Mouse (Mus musculus) neural tube, embryonic 13.5 days (tissue): ENCODE measurements at regions not wholly inside any gene's neighbourhood (a gene's known extent, or its start where the extent isn't known, plus 50 kb on each side); places are given as distances from the start of the nearest gene placed in this dataset.
A peak's percentile ranks its signal among the peaks of the same experiment; 100 is the strongest.

Source experiments
- ATAC-seq: fragments of 200-750 bp; cut with Nextera tagmentation; 2 replicates; pipeline ENCODE4 v1.8.0; 2017; ENCODE audit warnings: low read depth, mild to moderate bottlenecking, moderate TSS enrichment, moderate library complexity
- H3K27ac ChIP-seq: fragments of 300-500 bp; sonication (generic); replicated peaks from 2 replicates; pipeline ENCODE4 v1.5.1; 2015; ENCODE audit warnings: moderate library complexity, mild to moderate bottlenecking, inconsistent platforms
- H3K27me3 ChIP-seq: fragments of 300-500 bp; sonication (generic); 2 replicates; pipeline ENCODE4 v1.6.1; 2015; ENCODE audit warnings: mild to moderate bottlenecking, inconsistent platforms
- H3K36me3 ChIP-seq: fragments of 300-500 bp; sonication (generic); 2 replicates; pipeline ENCODE4 v1.6.1; 2015; ENCODE audit warnings: mild to moderate bottlenecking, inconsistent platforms
- H3K4me1 ChIP-seq: fragments of 300-500 bp; sonication (generic); replicated peaks from 2 replicates; pipeline ENCODE4 v1.6.1; 2015; ENCODE audit warnings: inconsistent platforms
- H3K4me2 ChIP-seq: fragments of 300-500 bp; sonication (generic); 2 replicates; pipeline ENCODE4 v1.6.1; 2015; ENCODE audit warnings: inconsistent platforms, mild to moderate bottlenecking, moderate library complexity
- H3K4me3 ChIP-seq: fragments of 300-500 bp; sonication (generic); 2 replicates; pipeline ENCODE4 v1.5.1; 2015; ENCODE audit warnings: mild to moderate bottlenecking, inconsistent platforms
- H3K9ac ChIP-seq: fragments of 300-500 bp; sonication (generic); 2 replicates; pipeline ENCODE4 v1.6.1; 2015; ENCODE audit warnings: moderate library complexity, mild to moderate bottlenecking, inconsistent platforms
- H3K9me3 ChIP-seq: fragments of 300-500 bp; sonication (generic); 2 replicates; pipeline ENCODE4 v1.6.1; 2016; ENCODE audit warnings: inconsistent platforms
- WGBS: fragments of 180-500 bp; shearing (Covaris S2); methylation state at CpG from one replicate; pipeline ENCODE4 v1.1.7; 2015; 5-methylcytosine and 5-hydroxymethylcytosine counted together

GRCm38 (mm10) chr16:42808864-42809263 is 66.8 kb upstream of the Zbtb20 start:
- Histone ChIP-seq H3K4me1 (no peaks in the 10 kb centered on the region), H3K4me3 (no peak overlapping the region), H3K4me2 (no peak overlapping the region), H3K9me3 (no peaks in the 10 kb centered on the region), H3K27ac (no peak overlapping the region), H3K9ac (no peak overlapping the region), H3K27me3 (no peaks in the 10 kb centered on the region), H3K36me3 (no peaks in the 10 kb centered on the region)
- no peak for ATAC-seq
- 82% methylated on average over 6 of the region's 6 CpGs for WGBS

DNA sequence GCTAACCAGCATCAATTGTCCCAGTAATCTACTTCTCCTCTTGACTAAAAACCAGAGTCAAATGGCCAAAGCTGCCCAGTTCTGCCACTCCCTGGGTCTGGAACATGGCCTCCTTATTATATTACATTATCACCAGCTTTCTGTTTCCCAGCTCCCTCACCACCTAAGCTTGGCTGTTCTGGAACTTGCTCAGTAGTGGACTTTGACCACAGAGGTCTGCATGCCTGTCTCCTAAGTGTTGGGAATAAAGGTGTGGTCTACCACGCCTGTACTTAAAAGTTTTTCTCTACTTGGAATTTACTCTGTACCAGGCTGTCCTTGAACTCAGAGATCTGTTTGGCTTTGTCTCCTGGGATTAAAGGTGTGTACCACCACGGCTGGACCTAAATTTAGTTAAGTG is 68.1 kb upstream of the Zbtb20 start:
- Histone ChIP-seq H3K4me2 (no peak overlapping the region), H3K4me1 (no peaks in the 10 kb centered on the region), H3K36me3 (no peaks in the 10 kb centered on the region), H3K9me3 (no peaks in the 10 kb centered on the region), H3K4me3 (no peak overlapping the region), H3K27me3 (no peaks in the 10 kb centered on the region), H3K27ac (no peak overlapping the region), H3K9ac (no peak overlapping the region)
- ATAC-seq = no peak
- WGBS = 88% methylated on average over 2 of the region's 2 CpGs

GRCm38 (mm10) chr16:42803609-42804008 is 72.1 kb upstream of the Zbtb20 start:
- Histone ChIP-seq H3K9ac (no peak overlapping the region), H3K27me3 (no peaks in the 10 kb centered on the region), H3K27ac (no peak overlapping the region), H3K4me1 (no peaks in the 10 kb centered on the region), H3K36me3 (no peaks in the 10 kb centered on the region), H3K9me3 (no peaks in the 10 kb centered on the region), H3K4me2 (no peak overlapping the region), H3K4me3 (no peak overlapping the region)
- no peak for ATAC-seq
- 46% methylated on average over 1 of the region's 1 CpGs for WGBS

GRCm38 (mm10) chr16:42792571-42792970 is 83.1 kb upstream of the Zbtb20 start:
- H3K9me3 ChIP-seq = no peaks in the 10 kb centered on the region
- H3K36me3 ChIP-seq = no peaks in the 10 kb centered on the region
- H3K4me2 ChIP-seq = no peak overlapping the region
- no peaks in the 10 kb centered on the region for H3K4me1 ChIP-seq
- H3K27ac ChIP-seq = no peak overlapping the region
- 72% methylated on average over 2 of the region's 2 CpGs for WGBS
- no peak for ATAC-seq
- no peak overlapping the region for H3K9ac ChIP-seq
- no peaks in the 10 kb centered on the region for H3K27me3 ChIP-seq
- no peak overlapping the region for H3K4me3 ChIP-seq

- no peaks in the 10 kb centered on the region for H3K27me3 ChIP-seq
- H3K4me1 ChIP-seq = peaks cover 31% of the 10 kb centered on the region
- no peak overlapping the region for H3K9ac ChIP-seq
- H3K4me2 ChIP-seq = no peak overlapping the region
- H3K4me3 ChIP-seq = no peak overlapping the region
- WGBS = 17% methylated on average over 4 of the region's 4 CpGs
- no peaks in the 10 kb centered on the region for H3K9me3 ChIP-seq
- no peaks in the 10 kb centered on the region for H3K36me3 ChIP-seq
- no peak overlapping the region for H3K27ac ChIP-seq
- no peak for ATAC-seq
These were observed 91.0 kb upstream of the Zbtb20 start for GRCm38 (mm10) chr16:42784712-42785111.

DNA sequence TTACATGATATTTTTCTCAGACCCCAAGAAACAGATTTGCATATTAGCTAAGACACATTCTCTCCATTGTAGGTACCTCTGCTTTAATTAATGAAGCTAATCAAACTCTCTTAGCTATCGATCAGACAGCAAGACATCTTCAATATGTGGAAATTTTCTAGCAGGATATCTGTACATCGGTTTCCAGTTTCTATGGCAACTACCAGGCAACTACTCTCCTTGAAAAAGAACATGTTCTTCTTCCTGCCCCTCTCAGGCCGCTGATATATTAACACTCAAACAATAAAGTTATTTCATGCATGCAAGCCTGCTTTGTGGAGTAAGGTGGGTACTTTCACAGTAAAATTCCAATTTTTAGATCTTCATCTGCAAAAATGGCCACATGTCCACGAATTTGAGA is 91.7 kb upstream of the Zbtb20 start:
- no peaks in the 10 kb centered on the region for H3K27me3 ChIP-seq
- ATAC-seq = no peak
- no peaks in the 10 kb centered on the region for H3K9me3 ChIP-seq
- H3K4me2 ChIP-seq = no peak overlapping the region
- H3K9ac ChIP-seq = no peak overlapping the region
- peaks cover 31% of the 10 kb centered on the region for H3K4me1 ChIP-seq
- 20% methylated on average over 4 of the region's 4 CpGs for WGBS
- no peak overlapping the region for H3K4me3 ChIP-seq
- H3K36me3 ChIP-seq = no peaks in the 10 kb centered on the region
- no peak overlapping the region for H3K27ac ChIP-seq

DNA sequence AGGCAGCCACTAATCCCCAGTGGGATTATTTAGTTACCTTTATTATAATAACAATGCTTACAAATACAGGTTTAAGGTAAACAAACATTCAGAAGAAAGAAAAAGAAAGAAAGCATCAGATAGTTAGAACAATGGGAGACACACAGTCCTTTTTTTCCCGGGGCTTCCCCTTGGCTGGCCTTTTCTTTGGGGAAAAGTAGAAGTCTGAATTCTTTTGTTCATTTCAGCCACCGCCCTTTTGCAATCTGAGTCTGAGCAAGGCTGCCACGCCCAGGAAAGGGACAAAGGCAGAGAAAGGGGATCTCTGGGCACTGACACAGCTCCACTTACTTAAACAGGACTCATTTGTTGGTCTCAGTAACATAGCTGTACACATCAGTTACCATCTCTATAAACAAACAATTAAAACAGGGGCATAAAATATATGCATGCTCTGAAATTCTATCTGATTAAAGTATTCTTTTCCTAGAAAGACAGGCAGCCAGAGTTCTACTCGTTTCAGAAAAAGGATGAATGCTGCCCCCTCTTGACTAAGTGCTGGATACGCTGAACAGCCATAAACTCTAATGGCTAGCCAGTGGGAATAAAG is 93.5 kb upstream of the Zbtb20 start:
- H3K36me3 ChIP-seq = no peaks in the 10 kb centered on the region
- ATAC-seq = peak; percentile 77
- peak overlapping the region; percentile 81 for H3K27ac ChIP-seq
- H3K4me3 ChIP-seq = no peak overlapping the region
- 1% methylated on average over 5 of the region's 5 CpGs for whole genome bisulfite sequencing
- H3K4me1 ChIP-seq = peaks cover 31% of the 10 kb centered on the region
- H3K9me3 ChIP-seq = no peaks in the 10 kb centered on the region
- no peaks in the 10 kb centered on the region for H3K27me3 ChIP-seq
- peak overlapping the region; percentile 24 for H3K4me2 ChIP-seq
- peak overlapping the region; percentile 26 for H3K9ac ChIP-seq

DNA sequence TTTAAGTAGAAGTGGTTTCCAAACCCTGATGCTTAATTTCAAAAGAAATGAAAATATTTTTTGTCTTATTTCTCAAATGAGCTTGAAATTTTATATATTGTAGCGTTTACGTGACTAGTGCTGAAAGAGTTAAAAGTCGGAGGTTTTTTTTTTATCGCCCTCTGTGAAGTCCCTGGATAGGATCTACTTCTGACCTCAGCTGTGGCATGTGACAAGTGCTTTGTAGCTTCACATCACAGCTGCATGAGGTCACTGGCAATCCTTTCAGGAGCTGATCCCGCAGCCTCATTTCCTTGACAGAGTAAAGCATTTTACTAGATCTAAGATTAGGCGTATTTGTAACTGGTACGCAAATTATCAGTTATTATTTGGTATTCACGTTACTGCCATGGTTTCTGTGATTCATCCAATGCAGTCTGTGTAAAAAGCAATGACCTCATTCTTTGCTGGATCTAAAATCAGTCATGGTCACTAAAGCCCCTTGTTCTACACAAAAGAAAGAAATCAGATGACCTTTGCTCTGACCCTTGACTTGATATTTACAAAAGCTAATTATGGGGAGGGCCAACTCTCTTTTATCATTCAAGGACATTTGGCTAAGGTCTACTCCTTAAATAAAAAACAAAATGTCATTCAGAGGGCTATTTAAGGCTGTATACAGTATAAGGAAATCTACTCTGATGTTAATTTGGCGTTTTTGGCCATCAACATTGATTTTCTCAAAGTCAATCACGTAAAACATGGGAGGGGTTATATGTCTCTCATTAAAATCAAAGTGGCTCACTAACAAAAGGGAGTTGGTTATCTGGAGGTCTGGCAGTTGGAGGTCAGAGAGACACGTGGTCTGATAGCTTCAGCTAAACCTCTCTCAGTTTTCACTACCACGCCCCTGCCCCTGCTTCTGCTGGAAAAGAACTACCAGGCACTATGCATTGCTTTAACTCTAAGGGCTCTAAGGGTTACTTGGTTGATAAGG is 94.3 kb upstream of the Zbtb20 start:
- peak overlapping the region; percentile 81 for H3K27ac ChIP-seq
- peak; percentile 66 for ATAC-seq
- 0 out of 2 replicates have a peak overlapping the region, but pooled peaks have one; percentile 9 for H3K9ac ChIP-seq
- peaks cover 31% of the 10 kb centered on the region for H3K4me1 ChIP-seq
- 7% methylated on average over 12 of the region's 12 CpGs for WGBS
- no peaks in the 10 kb centered on the region for H3K36me3 ChIP-seq
- no peaks in the 10 kb centered on the region for H3K27me3 ChIP-seq
- H3K4me2 ChIP-seq = peak overlapping the region; percentile 24
- H3K9me3 ChIP-seq = no peaks in the 10 kb centered on the region
- no peak overlapping the region for H3K4me3 ChIP-seq

- H3K27ac ChIP-seq = no peak overlapping the region
- no peak for ATAC-seq
- 95% methylated on average over 3 of the region's 3 CpGs for WGBS
- no peaks in the 10 kb centered on the region for H3K9me3 ChIP-seq
- H3K4me2 ChIP-seq = no peak overlapping the region
- no peak overlapping the region for H3K9ac ChIP-seq
- no peaks in the 10 kb centered on the region for H3K27me3 ChIP-seq
- no peaks in the 10 kb centered on the region for H3K36me3 ChIP-seq
- no peak overlapping the region for H3K4me3 ChIP-seq
- H3K4me1 ChIP-seq = peaks cover 31% of the 10 kb centered on the region
These were observed 95.7 kb upstream of the Zbtb20 start for GRCm38 (mm10) chr16:42779957-42780356.

DNA sequence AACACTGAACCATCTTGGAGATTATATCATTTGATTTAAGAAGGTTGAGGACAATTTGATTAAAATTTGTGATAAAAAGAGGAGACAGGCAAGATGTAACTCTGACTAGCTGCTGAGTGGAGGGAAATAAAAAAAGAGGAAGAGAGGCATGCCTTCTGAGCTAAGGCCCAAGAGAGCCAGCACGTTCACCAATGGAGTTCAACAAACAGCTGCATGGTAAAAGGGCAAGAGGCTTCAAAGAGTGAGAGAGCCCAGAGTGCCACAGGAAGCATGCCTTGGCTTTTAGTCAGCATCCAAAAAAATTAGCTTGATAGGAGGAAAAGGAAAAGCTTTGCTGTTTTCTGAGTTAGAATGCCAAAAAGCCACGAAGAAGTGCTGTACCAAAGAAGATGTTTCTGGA is 103.0 kb upstream of the Zbtb20 start:
- Histone ChIP-seq H3K4me2 (no peak overlapping the region), H3K9ac (no peak overlapping the region), H3K36me3 (no peaks in the 10 kb centered on the region), H3K27ac (no peak overlapping the region), H3K4me1 (no peaks in the 10 kb centered on the region), H3K27me3 (no peaks in the 10 kb centered on the region), H3K9me3 (no peaks in the 10 kb centered on the region), H3K4me3 (no peak overlapping the region)
- no peak for ATAC-seq
- 78% methylated on average over 2 of the region's 2 CpGs for WGBS

GRCm38 (mm10) chr16:42770199-42770598 is 105.5 kb upstream of the Zbtb20 start:
- WGBS = no CpG with 5 or more reads among the region's 1 CpGs
- ATAC-seq = no peak
- Histone ChIP-seq H3K4me2 (no peak overlapping the region), H3K4me3 (no peak overlapping the region), H3K4me1 (no peaks in the 10 kb centered on the region), H3K27ac (no peak overlapping the region), H3K27me3 (no peaks in the 10 kb centered on the region), H3K9ac (no peak overlapping the region), H3K9me3 (no peaks in the 10 kb centered on the region), H3K36me3 (no peaks in the 10 kb centered on the region)

- no peak for ATAC-seq
- Histone ChIP-seq H3K4me1 (peaks cover 10% of the 10 kb centered on the region; the same call in 1 of the 2 replicates), H3K4me2 (no peak overlapping the region), H3K27me3 (no peaks in the 10 kb centered on the region), H3K27ac (no peak overlapping the region), H3K9me3 (no peaks in the 10 kb centered on the region), H3K9ac (no peak overlapping the region), H3K36me3 (no peaks in the 10 kb centered on the region), H3K4me3 (no peak overlapping the region)
- WGBS = 79% methylated on average over 5 of the region's 5 CpGs
These were observed 127.0 kb upstream of the Zbtb20 start for GRCm38 (mm10) chr16:42748681-42749080.
